Mouse (Mus musculus) left cerebral cortex, adult 18-20 months (tissue): ENCODE measurements around the gene Ifnlr1. TPM values are rescaled to one million over a fixed set of nuclear protein-coding genes. Genes with fewer than 3 reads are reported as not detected.

Experiments used
- DNase-seq, 2 experiments: peaks; one replicate each; pipeline ENCODE4 v3.0.0; 2021 to 2022; ENCODE audit warnings: low spot score in 2 of 2, mixed read lengths in 1 of 2
- total RNA-seq, 2 experiments: library from RNA; stranded (reverse); gene quantifications; 2 replicates each; pipeline ENCODE4 v1.2.3; 2021

Ifnlr1 gene
- total RNA-seq, 2 experiments from 2014 or later, result 0.28 to 0.37 TPM

DNA sequence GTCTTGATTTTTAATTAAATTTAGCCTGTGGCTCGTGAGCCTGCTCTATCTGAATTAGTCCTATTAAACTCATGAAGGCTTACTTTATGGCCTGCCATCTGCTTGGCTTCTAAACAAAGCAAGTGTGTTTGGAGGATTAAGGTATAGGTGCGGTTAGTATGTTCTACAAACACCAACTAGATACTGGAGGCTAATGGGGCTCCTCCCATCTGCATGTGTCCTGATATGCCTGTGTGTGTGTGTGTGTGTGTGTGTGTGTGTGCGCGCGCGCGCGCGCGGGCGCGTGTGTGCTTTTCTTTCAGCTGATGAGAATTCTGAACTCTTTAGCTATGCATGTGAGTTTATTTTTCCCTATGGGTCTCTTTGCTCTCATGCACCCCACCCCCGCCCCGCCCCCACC is 53.6 kb downstream of the Ifnlr1 start:
- DNase-seq, result no peak

DNA sequence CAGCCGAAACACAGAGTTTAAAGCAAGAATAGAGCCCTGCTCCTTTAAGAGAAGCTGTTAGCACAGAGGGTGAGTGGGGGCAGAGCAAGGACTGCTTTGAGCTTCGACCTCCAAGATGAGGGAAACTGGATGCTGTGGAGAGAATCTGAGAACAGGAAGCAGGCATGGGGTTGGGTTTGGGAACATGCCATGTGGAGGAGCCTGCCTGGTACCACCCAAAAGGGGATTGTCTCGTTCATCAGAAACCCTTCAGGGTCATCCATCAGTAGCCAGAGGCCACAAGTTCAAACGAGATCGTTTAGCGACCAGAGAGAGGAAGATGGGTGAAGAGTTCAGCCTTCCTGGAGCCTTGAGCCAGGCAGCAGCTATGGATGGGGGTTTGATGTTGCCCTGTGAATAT is 57.4 kb downstream of the Ifnlr1 start:
- no peak for DNase-seq

DNA sequence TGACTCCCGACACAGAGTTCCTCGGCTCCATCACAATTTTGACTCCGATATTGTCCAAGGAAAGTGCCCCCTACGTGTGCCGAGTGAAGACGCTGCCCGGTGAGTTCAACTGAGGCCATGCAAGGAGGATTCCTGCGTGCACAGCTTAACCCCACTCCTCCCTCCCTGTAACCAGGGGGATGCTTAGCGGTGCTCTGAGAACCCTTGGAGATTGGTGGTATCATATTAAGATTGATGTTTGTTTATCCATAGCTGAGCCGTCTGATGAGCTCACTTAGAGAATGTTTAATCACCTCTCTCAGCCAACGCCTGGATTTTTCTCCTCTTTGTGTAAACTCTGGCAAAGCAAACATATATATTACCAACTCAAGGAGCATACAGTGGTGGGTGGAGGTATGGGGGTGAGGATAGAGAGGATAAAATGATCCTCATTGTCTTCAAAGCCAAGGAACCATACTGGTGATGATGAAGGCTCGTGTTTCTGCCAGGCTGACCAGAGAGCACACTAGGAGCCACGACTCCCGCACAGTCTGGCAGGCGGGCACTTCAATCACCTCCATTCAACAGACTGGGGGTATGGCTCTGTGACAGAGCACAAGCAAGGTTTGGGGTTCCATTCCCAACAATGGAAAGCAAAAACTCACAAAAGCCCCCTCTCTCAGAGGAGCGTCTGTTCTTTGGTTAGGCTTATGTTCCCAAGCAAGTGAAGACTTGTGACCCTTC is 58.8 kb downstream of the Ifnlr1 start:
- DNase-seq, result no peak

DNA sequence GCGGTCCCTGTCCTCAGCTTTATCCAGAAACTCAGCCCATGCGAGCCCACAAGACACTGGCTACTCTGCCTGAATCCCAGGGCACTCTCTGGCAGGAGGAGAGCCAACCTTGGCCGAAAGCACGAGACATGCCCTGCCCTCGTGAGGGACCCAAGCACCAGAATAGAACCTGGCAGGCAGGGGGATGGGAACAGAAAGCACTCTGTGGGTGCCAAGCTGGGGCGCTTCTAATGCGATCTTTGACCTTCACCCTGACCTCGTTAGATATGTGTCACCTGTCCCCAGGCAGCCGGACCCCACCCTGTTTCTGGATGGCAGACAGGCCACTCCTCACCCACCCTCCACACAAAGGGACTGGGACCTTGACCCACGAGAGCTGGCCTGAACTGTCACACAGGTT is 59.5 kb downstream of the Ifnlr1 start:
- no peak for DNase-seq

DNA sequence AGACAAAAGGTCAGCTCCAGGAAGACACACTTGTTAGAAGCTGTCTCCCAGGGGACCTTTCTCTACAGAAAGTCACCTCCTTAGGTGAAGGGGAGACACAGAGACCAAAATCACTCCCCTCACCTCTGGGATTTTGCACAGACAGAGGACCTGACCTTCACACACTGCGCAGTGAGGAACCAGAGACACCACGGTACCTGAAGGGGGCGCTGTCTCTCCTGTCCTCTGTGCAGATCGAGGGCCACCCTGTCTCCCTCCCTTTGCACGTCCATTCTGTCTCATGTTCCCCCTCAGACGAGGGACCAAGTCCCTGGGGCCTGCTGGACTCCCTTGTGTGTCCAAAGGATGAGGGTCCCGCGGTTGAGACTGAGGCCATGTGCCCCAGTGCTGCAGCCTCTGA is 64.8 kb downstream of the Ifnlr1 start:
- no peak for DNase-seq

DNA sequence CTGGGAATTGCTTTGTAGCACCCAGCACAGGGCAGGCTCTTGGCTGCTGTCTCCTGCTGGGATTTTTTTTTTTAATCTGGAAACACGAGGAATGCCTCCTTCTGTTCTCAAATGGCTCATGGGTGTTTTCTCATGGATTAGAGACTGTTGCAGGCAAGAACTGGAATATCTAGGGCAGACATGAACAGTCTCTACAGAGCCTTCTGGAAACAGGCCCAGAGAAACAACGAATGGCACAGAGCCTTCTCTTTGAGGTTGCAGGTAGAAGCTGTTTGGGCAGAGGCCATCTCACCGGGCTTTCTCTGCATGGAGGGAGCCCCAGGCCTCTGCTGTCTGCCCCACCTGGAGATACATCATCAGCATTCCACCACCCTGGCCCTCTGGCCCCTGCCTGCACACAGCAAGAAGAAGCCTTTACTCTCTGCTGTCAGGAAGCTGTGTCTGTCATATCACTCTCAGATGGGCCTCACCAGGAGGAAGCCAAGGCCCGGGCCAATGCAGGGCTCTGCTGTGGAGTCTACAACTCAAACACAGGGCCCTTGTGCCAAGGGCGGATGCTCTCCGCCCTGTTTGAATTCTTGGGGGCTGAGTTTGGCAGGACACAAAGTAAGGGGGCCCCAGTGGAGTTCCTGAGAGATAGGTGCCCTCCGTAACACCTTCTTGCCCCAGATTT is 66.2 kb downstream of the Ifnlr1 start:
- no peak for DNase-seq

DNA sequence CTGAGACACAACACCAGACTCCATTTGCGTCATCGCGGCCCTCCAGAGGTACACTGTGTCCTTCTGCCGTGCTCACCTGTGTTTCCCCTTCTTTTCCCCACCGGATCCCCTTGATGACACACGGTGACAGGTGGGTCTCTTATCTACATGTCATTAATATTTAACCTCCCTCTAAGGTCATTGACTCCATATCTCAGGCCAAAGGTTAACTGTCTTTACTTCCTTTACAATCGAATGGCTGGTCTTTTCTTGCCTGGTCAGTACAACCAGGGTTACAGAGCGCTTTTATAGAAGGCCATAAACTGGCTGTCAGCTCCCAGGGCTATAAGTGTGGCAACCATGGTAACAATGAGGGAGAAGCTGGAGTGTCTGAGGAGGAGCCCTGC is 66.7 kb downstream of the Ifnlr1 start:
- no peak for DNase-seq

Other genes starting within 250 kb of the Ifnlr1 start
- gene Stpg1, start 191.5 kb upstream of the Ifnlr1 start, total RNA-seq, result 1 to 10 TPM; 1.0 to 1.8 TPM
- 100 to 1,000 TPM in 1 of 2 experiments, 10 to 100 TPM in 1; 87.4 to 101 TPM for gene Nipal3, start 191.2 kb upstream of the Ifnlr1 start, total RNA-seq
- gene Grhl3, start 112.7 kb upstream of the Ifnlr1 start, total RNA-seq, result 1 to 10 TPM; 1.0 to 1.8 TPM
- gene Il22ra1, start 41.9 kb downstream of the Ifnlr1 start, total RNA-seq, result under 1 TPM in 1 of 2 experiments, not detected in 1; 0.14 TPM
- 1 to 10 TPM in 1 of 2 experiments, under 1 TPM in 1; 0.77 to 1.7 TPM for gene Myom3, start 73.4 kb downstream of the Ifnlr1 start, total RNA-seq
- 10 to 100 TPM; 72.3 to 76.1 TPM for gene Srsf10, start 169.5 kb downstream of the Ifnlr1 start, total RNA-seq
- gene Pnrc2, start 187.6 kb downstream of the Ifnlr1 start, total RNA-seq, result 10 to 100 TPM; 39.6 to 52.7 TPM
- not detected for gene Cnr2, start 209.1 kb downstream of the Ifnlr1 start, total RNA-seq
- 10 to 100 TPM; 33.6 to 36.5 TPM for gene Fuca1, start 234.4 kb downstream of the Ifnlr1 start, total RNA-seq